Mouse (Mus musculus) MEL (cell line): ENCODE results near the gene Prps1. TPM values are rescaled to one million over a fixed set of nuclear protein-coding genes. Genes with fewer than 3 reads are reported as not detected.

Experiments used
- DNase-seq: peaks from one replicate; pipeline ENCODE4 v3.0.0; 2011; ENCODE audit warnings: low read depth, low spot score
- H3K27ac ChIP-seq: 2 replicates; pipeline ENCODE4 v1.5.1; 2012; ENCODE audit warnings: low read depth, mild to moderate bottlenecking, control low read depth, low read length, moderate library complexity; ENCODE audit not compliant: control insufficient read depth
- H3K27me3 ChIP-seq, 2 experiments: fragments of 150-350 bp in 1 of 2; sonication (generic) in 1 of 2; 2 replicates each; pipeline ENCODE4 v1.6.1; 2012; ENCODE audit warnings: low read length in 2 of 2, mild to moderate bottlenecking in 2 of 2, improper control_type of control experiment in 1 of 2, moderate library complexity in 1 of 2; ENCODE audit not compliant: insufficient read depth in 2 of 2, control insufficient read depth in 1 of 2
- H3K36me3 ChIP-seq, 2 experiments: 2 replicates each; pipeline ENCODE4 v1.6.1; 2012 to 2014; ENCODE audit warnings: low read length in 2 of 2, improper control_type of control experiment in 1 of 2, inconsistent platforms in 1 of 2, mild to moderate bottlenecking in 1 of 2; ENCODE audit not compliant: insufficient read depth in 2 of 2, control insufficient read depth in 1 of 2
- H3K4me1 ChIP-seq, 2 experiments: fragments of 150-350 bp in 1 of 2; sonication (generic) in 1 of 2; 2 replicates each; pipeline ENCODE4 v1.6.1; 2012; ENCODE audit warnings: low read length in 2 of 2, improper control_type of control experiment in 1 of 2, mild to moderate bottlenecking in 1 of 2; ENCODE audit not compliant: insufficient read depth in 2 of 2, control insufficient read depth in 1 of 2
- H3K4me3 ChIP-seq, 2 experiments: fragments of 150-350 bp in 1 of 2; sonication (generic) in 1 of 2; 2 replicates each; pipeline ENCODE4 v1.5.1; 2012; ENCODE audit warnings: low read depth in 2 of 2, low read length in 2 of 2, mild to moderate bottlenecking in 2 of 2, moderate library complexity in 2 of 2, control low read depth in 1 of 2, improper control_type of control experiment in 1 of 2; ENCODE audit not compliant: control insufficient read depth in 1 of 2, insufficient read depth in 1 of 2
- H3K79me2 ChIP-seq: 2 replicates; pipeline ENCODE4 v1.6.1; 2012; ENCODE audit warnings: mild to moderate bottlenecking, low read length, moderate library complexity; ENCODE audit not compliant: control insufficient read depth, poor library complexity, insufficient read depth
- H3K9ac ChIP-seq: 2 replicates; pipeline ENCODE4 v1.6.1; 2012; ENCODE audit warnings: low read depth, mild to moderate bottlenecking, control low read depth, low read length, moderate library complexity; ENCODE audit not compliant: control insufficient read depth, poor library complexity, severe bottlenecking
- H3K9me3 ChIP-seq: fragments of 150-350 bp; sonication (generic); replicated peaks from 2 replicates; pipeline ENCODE4 v1.6.1; 2012; ENCODE audit warnings: mild to moderate bottlenecking, low read length, improper control_type of control experiment, moderate library complexity; ENCODE audit not compliant: insufficient read depth
- BHLHE40 ChIP-seq: IDR thresholded peaks from 2 replicates; pipeline ENCODE4 v1.6.1; 2012; ENCODE audit warnings: low read depth, mild to moderate bottlenecking, inconsistent platforms, low read length, improper control_type of control experiment, borderline replicate concordance
- CHD1 ChIP-seq: IDR thresholded peaks from 2 replicates; pipeline ENCODE4 v1.6.1; 2012; ENCODE audit warnings: low read depth, mild to moderate bottlenecking, inconsistent platforms, low read length, improper control_type of control experiment
- CHD2 ChIP-seq: IDR thresholded peaks from 2 replicates; pipeline ENCODE4 v1.6.1; 2011; ENCODE audit warnings: low read length, improper control_type of control experiment
- CTCF ChIP-seq, 3 experiments: IDR thresholded peaks in 2 of 3; conservative IDR thresholded peaks in 1 of 3; 2 replicates each; pipeline ENCODE4 v1.5.1; 2011 to 2012; ENCODE audit warnings: low read length in 3 of 3, low read depth in 2 of 3, mild to moderate bottlenecking in 2 of 3, improper control_type of control experiment in 1 of 3, inconsistent platforms in 1 of 3, mixed read lengths in 1 of 3, moderate library complexity in 1 of 3; ENCODE audit not compliant: control insufficient read depth in 1 of 3, insufficient read depth in 1 of 3, poor library complexity in 1 of 3, severe bottlenecking in 1 of 3
- E2F4 ChIP-seq: IDR thresholded peaks from 2 replicates; pipeline ENCODE4 v1.6.1; 2011; ENCODE audit warnings: low read depth, low read length, improper control_type of control experiment, borderline replicate concordance
- EP300 ChIP-seq, 2 experiments: IDR thresholded peaks; 2 replicates each; pipeline ENCODE4 v1.6.1; 2011; ENCODE audit warnings: improper control_type of control experiment in 2 of 2, low read length in 2 of 2, low read depth in 1 of 2, mild to moderate bottlenecking in 1 of 2
- ETS1 ChIP-seq: IDR thresholded peaks from 2 replicates; pipeline ENCODE4 v1.6.1; 2012; ENCODE audit warnings: low read depth, mild to moderate bottlenecking, inconsistent platforms, low read length, improper control_type of control experiment, moderate library complexity
- GABPA ChIP-seq: IDR thresholded peaks from 2 replicates; pipeline ENCODE4 v1.6.1; 2012; ENCODE audit warnings: low read depth, mild to moderate bottlenecking, inconsistent platforms, low read length, improper control_type of control experiment, moderate library complexity
- GATA1 ChIP-seq: IDR thresholded peaks from 2 replicates; pipeline ENCODE4 v1.6.1; 2011; ENCODE audit warnings: low read depth, low read length, improper control_type of control experiment
- HCFC1 ChIP-seq: IDR thresholded peaks from 2 replicates; pipeline ENCODE4 v1.6.1; 2012; ENCODE audit warnings: low read depth, mild to moderate bottlenecking, inconsistent platforms, low read length, improper control_type of control experiment, moderate library complexity
- JUND ChIP-seq: IDR thresholded peaks from 2 replicates; pipeline ENCODE4 v1.6.1; 2011; ENCODE audit warnings: low read depth, mild to moderate bottlenecking, improper control_type of control experiment, low read length
- KAT2A ChIP-seq: conservative IDR thresholded peaks from 2 replicates; pipeline ENCODE4 v1.6.1; 2012; ENCODE audit warnings: low read depth, low read length, improper control_type of control experiment, inconsistent platforms
- MAFK ChIP-seq: IDR thresholded peaks from 2 replicates; pipeline ENCODE4 v1.6.1; 2011; ENCODE audit warnings: low read depth, mild to moderate bottlenecking, low read length, improper control_type of control experiment, borderline replicate concordance
- MAX ChIP-seq: IDR thresholded peaks from 2 replicates; pipeline ENCODE4 v1.6.1; 2011; ENCODE audit warnings: low read length, improper control_type of control experiment
- MEF2A ChIP-seq: IDR thresholded peaks from 2 replicates; pipeline ENCODE4 v1.6.1; 2014; ENCODE audit warnings: low read depth, mild to moderate bottlenecking, inconsistent platforms, low read length, improper control_type of control experiment; ENCODE audit not compliant: poor library complexity, insufficient replicate concordance, severe bottlenecking; ENCODE audit errors: extremely low read depth
- MXI1 ChIP-seq: IDR thresholded peaks from 2 replicates; pipeline ENCODE4 v1.6.1; 2011; ENCODE audit warnings: mild to moderate bottlenecking, low read depth, low read length, improper control_type of control experiment
- MYB ChIP-seq: IDR thresholded peaks from 2 replicates; pipeline ENCODE4 v1.6.1; 2011; ENCODE audit warnings: mild to moderate bottlenecking, low read depth, low read length, improper control_type of control experiment
- MYC ChIP-seq: IDR thresholded peaks from 2 replicates; pipeline ENCODE4 v1.6.1; 2011; ENCODE audit warnings: low read depth, mild to moderate bottlenecking, low read length, improper control_type of control experiment, moderate library complexity
- NELFE ChIP-seq: IDR thresholded peaks from 2 replicates; pipeline ENCODE4 v1.6.1; 2011; ENCODE audit warnings: low read depth, low read length, improper control_type of control experiment
- NRF1 ChIP-seq: IDR thresholded peaks from 2 replicates; pipeline ENCODE4 v1.6.1; 2014; ENCODE audit warnings: low read depth, mild to moderate bottlenecking, inconsistent platforms, low read length, improper control_type of control experiment, moderate library complexity; ENCODE audit not compliant: poor library complexity, insufficient read depth, severe bottlenecking
- POLR2A ChIP-seq, 2 experiments: IDR thresholded peaks; 2 replicates each; pipeline ENCODE4 v1.6.1; 2011 to 2012; ENCODE audit warnings: low read length in 2 of 2, mild to moderate bottlenecking in 2 of 2, control low read depth in 1 of 2, improper control_type of control experiment in 1 of 2, low read depth in 1 of 2, moderate library complexity in 1 of 2; ENCODE audit not compliant: control insufficient read depth in 1 of 2, insufficient read depth in 1 of 2, poor library complexity in 1 of 2
- POLR2AphosphoS2 ChIP-seq: IDR thresholded peaks from 2 replicates; pipeline ENCODE4 v1.6.1; 2011; ENCODE audit warnings: low read length, improper control_type of control experiment
- POLR2AphosphoS5 ChIP-seq: IDR thresholded peaks from 2 replicates; pipeline ENCODE4 v1.6.1; 2012; ENCODE audit warnings: low read depth, borderline replicate concordance, mild to moderate bottlenecking, inconsistent platforms, low read length, moderate library complexity, mixed read lengths
- RAD21 ChIP-seq: IDR thresholded peaks from 2 replicates; pipeline ENCODE4 v1.6.1; 2011; ENCODE audit warnings: mild to moderate bottlenecking, low read depth, low read length, improper control_type of control experiment
- RCOR1 ChIP-seq: IDR thresholded peaks from 2 replicates; pipeline ENCODE4 v1.6.1; 2012; ENCODE audit warnings: low read depth, mild to moderate bottlenecking, inconsistent platforms, low read length, improper control_type of control experiment
- SIN3A ChIP-seq: IDR thresholded peaks from 2 replicates; pipeline ENCODE4 v1.6.1; 2012; ENCODE audit warnings: low read length, improper control_type of control experiment, inconsistent platforms
- SMC3 ChIP-seq: IDR thresholded peaks from 2 replicates; pipeline ENCODE4 v1.6.1; 2011; ENCODE audit warnings: low read depth, low read length, improper control_type of control experiment
- TAL1 ChIP-seq: IDR thresholded peaks from 2 replicates; pipeline ENCODE4 v1.6.1; 2012; ENCODE audit warnings: mild to moderate bottlenecking, inconsistent platforms, low read length, moderate library complexity, mixed read lengths
- TBP ChIP-seq: IDR thresholded peaks from 2 replicates; pipeline ENCODE4 v1.8.0; 2011; ENCODE audit warnings: low read depth, low read length, improper control_type of control experiment
- TCF12 ChIP-seq: IDR thresholded peaks from 2 replicates; pipeline ENCODE4 v1.6.1; 2014; ENCODE audit warnings: low read depth, mild to moderate bottlenecking, inconsistent platforms, low read length, improper control_type of control experiment, moderate library complexity
- UBTF ChIP-seq: IDR thresholded peaks from 2 replicates; pipeline ENCODE4 v1.6.1; 2012; ENCODE audit warnings: low read depth, mild to moderate bottlenecking, inconsistent platforms, low read length, improper control_type of control experiment, moderate library complexity, borderline replicate concordance; ENCODE audit not compliant: insufficient read depth
- USF1 ChIP-seq: IDR thresholded peaks from 2 replicates; pipeline ENCODE4 v1.6.1; 2014; ENCODE audit warnings: low read depth, mild to moderate bottlenecking, inconsistent platforms, low read length, improper control_type of control experiment, moderate library complexity
- USF2 ChIP-seq, 2 experiments: IDR thresholded peaks; 2 replicates each; pipeline ENCODE4 v1.6.1; 2011 to 2012; ENCODE audit warnings: improper control_type of control experiment in 2 of 2, low read length in 2 of 2, borderline replicate concordance in 1 of 2, inconsistent platforms in 1 of 2, low read depth in 1 of 2, mild to moderate bottlenecking in 1 of 2; ENCODE audit not compliant: insufficient read depth in 1 of 2
- ZKSCAN1 ChIP-seq: IDR thresholded peaks from 2 replicates; pipeline ENCODE4 v1.6.1; 2012; ENCODE audit warnings: low read depth, mild to moderate bottlenecking, inconsistent platforms, low read length, improper control_type of control experiment, moderate library complexity
- ZMIZ1 ChIP-seq: IDR thresholded peaks from 2 replicates; pipeline ENCODE4 v1.6.1; 2012; ENCODE audit warnings: low read depth, mild to moderate bottlenecking, inconsistent platforms, low read length, improper control_type of control experiment, moderate library complexity
- ZNF384 ChIP-seq: IDR thresholded peaks from 2 replicates; pipeline ENCODE4 v1.6.1; 2012; ENCODE audit warnings: low read depth, mild to moderate bottlenecking, inconsistent platforms, low read length, improper control_type of control experiment
- polyA plus RNA-seq, 2 experiments: library from polyadenylated mRNA; stranded (reverse) in 1 of 2; unstranded in 1 of 2; fragments of >175 nt in 1 of 2; fragments of >200 nt in 1 of 2; gene quantifications; 2 replicates each; pipeline versions ENCODE4 v1.2.1 to v1.2.4; 2012; ENCODE audit warnings: low replicate concordance in 2 of 2, low read depth in 1 of 2; ENCODE audit not compliant: insufficient read length in 2 of 2, insufficient read depth in 1 of 2, missing spikeins in 1 of 2
- total RNA-seq: library from RNA; depleted of rRNA; stranded (reverse); fragments of 300-350 nt; gene quantifications from 2 replicates; pipeline ENCODE4 v1.2.3, GENCODE M21; 2012

Prps1 gene
- total and polyA plus RNA-seq, 3 experiments: 113 to 172 TPM; not detected in 1

DNA sequence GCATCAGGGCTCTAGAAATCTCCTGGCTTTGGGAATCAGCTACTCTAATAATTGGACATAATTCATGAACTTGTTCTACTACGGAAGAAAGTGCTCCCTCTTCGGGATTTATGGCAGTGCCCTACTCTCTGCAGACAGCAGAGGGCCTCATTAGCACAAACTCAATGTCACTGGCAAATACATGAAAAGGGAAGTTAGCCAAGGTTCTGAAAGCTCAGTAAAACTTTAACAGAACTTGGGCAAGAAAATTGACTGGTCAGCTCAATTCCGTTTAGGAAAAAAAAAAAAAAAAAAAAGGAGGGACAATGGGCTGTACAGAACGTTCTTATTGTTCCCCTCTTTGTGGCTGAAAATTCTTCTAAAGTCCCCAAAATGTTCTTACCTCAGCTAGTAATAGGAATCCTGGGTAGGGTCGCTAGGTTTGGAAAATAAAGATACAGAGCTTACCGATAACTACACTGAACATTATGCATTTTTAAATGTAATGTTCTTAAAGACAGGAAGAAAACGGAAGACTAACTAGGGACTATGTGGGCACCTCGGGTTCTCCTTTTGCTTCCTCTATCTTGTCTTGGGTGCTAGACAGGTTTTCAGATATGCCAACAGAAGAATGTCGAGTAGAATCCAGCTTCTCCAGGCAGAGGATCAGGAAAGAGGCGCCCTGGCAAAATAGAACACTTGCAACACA, 35.6 kb downstream of the Prps1 start:
- H3K27me3 ChIP-seq: no peaks in the 10 kb centered on the region
- peak; percentile 89 for DNase-seq
- peak overlapping the region; percentile 31; the same call in 1 of the 2 replicates for H3K27ac ChIP-seq
- TF ChIP-seq RAD21: peak; percentile 95
- TF ChIP-seq MYB: no peak
- peak; percentile 42 for TF ChIP-seq HCFC1
- no peak for TF ChIP-seq GATA1
- no peak for TF ChIP-seq MEF2A
- TF ChIP-seq MAFK: peak; percentile 37; the same call in 1 of the 2 replicates
- TF ChIP-seq ZNF384: peak; percentile 76
- TF ChIP-seq MXI1: peak; percentile 74
- no peak for TF ChIP-seq NRF1
- 0 out of 2 replicates have a peak, but pooled peaks have one; percentile 9 for TF ChIP-seq TCF12
- TF ChIP-seq SIN3A: peak; percentile 86
- no peak for TF ChIP-seq ZMIZ1
- TF ChIP-seq UBTF: no peak
- TF ChIP-seq NELFE: no peak
- TF ChIP-seq BHLHE40: 0 out of 2 replicates have a peak, but pooled peaks have one; percentile 17
- TF ChIP-seq TAL1: no peak
- no peak for TF ChIP-seq CHD1
- no peak for TF ChIP-seq MAX
- TF ChIP-seq SMC3: peak; percentile 100
- TF ChIP-seq USF2 (IDR thresholded peaks at IDR 0.05; ENCODE audit: borderline replicate concordance in 1 of 2, insufficient read depth in 1 of 2, low read depth in 1 of 2, low read length in 2 of 2): no peak
- no peak for TF ChIP-seq POLR2AphosphoS2
- no peak for TF ChIP-seq GABPA
- TF ChIP-seq ETS1: peak; percentile 57; the same call in 1 of the 2 replicates
- TF ChIP-seq POLR2A (IDR thresholded peaks at IDR 0.05; ENCODE audit: control insufficient read depth in 1 of 2, insufficient read depth in 1 of 2, low read depth in 1 of 2, low read length in 2 of 2, poor library complexity in 1 of 2): no peak
- TF ChIP-seq TBP: peak; percentile 36; the same call in 1 of the 2 replicates
- peak; percentile 64 for TF ChIP-seq RCOR1
- peak; percentile 73 to 99 (median 78) for TF ChIP-seq CTCF (IDR thresholded peaks at IDR 0.05 in 2 of 3, conservative IDR thresholded peaks at IDR 0.05 in 1 of 3; ENCODE audit: control insufficient read depth in 1 of 3, insufficient read depth in 1 of 3, low read depth in 2 of 3, low read length in 3 of 3, poor library complexity in 1 of 3, severe bottlenecking in 1 of 3)
- no peak for TF ChIP-seq E2F4
- TF ChIP-seq KAT2A: 0 out of 2 replicates have a peak, but pooled peaks have one; percentile 31
- no peak for TF ChIP-seq JUND
- TF ChIP-seq EP300 (IDR thresholded peaks at IDR 0.05; ENCODE audit: low read depth in 1 of 2, low read length in 2 of 2): peak; percentile 18 to 59; a peak in 3 of 4 replicates
- no peak for TF ChIP-seq POLR2AphosphoS5
- TF ChIP-seq CHD2: no peak
- TF ChIP-seq MYC: 0 out of 2 replicates have a peak, but pooled peaks have one; percentile 41
- TF ChIP-seq ZKSCAN1: no peak
- no peak for TF ChIP-seq USF1

More for the DNA sequence above, 35.6 kb downstream of the Prps1 start:
- H3K4me3 ChIP-seq: peak overlapping the region; percentile 36 to 64
- H3K36me3 ChIP-seq: peaks cover 0 to 25% of the 10 kb centered on the region in 2 experiments; a peak in 2 of 4 replicates
- no peaks in the 10 kb centered on the region for H3K9me3 ChIP-seq
- peak overlapping the region; percentile 48 for H3K9ac ChIP-seq
- H3K4me1 ChIP-seq: peaks cover 23 to 25% of the 10 kb centered on the region in 2 experiments
- H3K79me2 ChIP-seq: no peaks in the 10 kb centered on the region
